Mouse (Mus musculus): Measurements from ENCODE around the gene Fbxo48.

DNA sequence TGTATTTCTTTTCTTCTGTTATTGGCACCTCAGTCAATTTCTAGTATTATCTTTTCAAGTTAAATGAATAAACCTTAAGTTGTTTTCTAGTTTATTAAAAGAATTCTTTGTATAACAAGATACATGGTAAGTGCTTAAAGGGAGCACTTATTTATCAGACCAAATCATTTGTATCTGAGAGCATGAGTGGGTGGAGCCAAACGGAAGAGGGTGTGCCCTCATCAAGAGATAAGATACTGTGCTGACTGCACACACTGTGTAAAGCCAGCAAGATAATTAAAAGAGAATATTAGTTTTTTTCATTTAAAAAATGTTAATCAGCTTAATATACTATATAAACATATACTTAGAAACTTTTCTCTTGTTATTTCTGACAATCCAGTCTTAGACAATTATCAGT lies 7.3 kb downstream of the Fbxo48 start:
- TF ChIP-seq TAL1 (IDR thresholded peaks at IDR 0.05; ENCODE audit: low read length) (no peak), GATA1 (IDR thresholded peaks at IDR 0.05; ENCODE audit: low read length) (no peak)
